Mouse (Mus musculus) lung, postnatal 0 days (tissue): ENCODE measurements at regions not wholly inside any gene's neighbourhood (a gene's known extent, or its start where the extent isn't known, plus 50 kb on each side); places are given as distances from the start of the nearest gene placed in this dataset.

Experiments
- ATAC-seq: fragments of 200-750 bp; cut with Nextera tagmentation; 2 replicates; pipeline ENCODE4 v1.8.0; 2017; ENCODE audit warnings: moderate library complexity
- DNase-seq: peaks from one replicate; pipeline ENCODE4 v3.0.0-alpha.2; 2016; ENCODE audit warnings: low spot score
- H3K27ac ChIP-seq: fragments of 300-500 bp; sonication (generic); 2 replicates; pipeline ENCODE4 v1.5.1; 2014; ENCODE audit warnings: antibody characterized with exemption, mild to moderate bottlenecking, low read length, mixed read lengths
- H3K27me3 ChIP-seq: fragments of 300-500 bp; sonication (generic); replicated peaks from 2 replicates; pipeline ENCODE4 v1.6.1; 2014; ENCODE audit warnings: low read length, mixed read lengths; ENCODE audit not compliant: insufficient read depth
- H3K36me3 ChIP-seq: fragments of 300-500 bp; sonication (generic); 2 replicates; pipeline ENCODE4 v1.6.1; 2014; ENCODE audit warnings: low read length, mixed read lengths; ENCODE audit not compliant: insufficient read depth
- H3K4me1 ChIP-seq: fragments of 300-500 bp; sonication (generic); 2 replicates; pipeline ENCODE4 v1.6.1; 2014; ENCODE audit warnings: antibody characterized with exemption, low read depth, low read length, mixed read lengths; ENCODE audit not compliant: insufficient read depth
- H3K4me2 ChIP-seq: fragments of 300-500 bp; sonication (generic); replicated peaks from 2 replicates; pipeline ENCODE4 v1.6.1; 2014; ENCODE audit warnings: low read depth, mild to moderate bottlenecking, low read length, moderate library complexity, mixed read lengths
- H3K4me3 ChIP-seq: fragments of 300-500 bp; sonication (generic); 2 replicates; pipeline ENCODE4 v1.5.1; 2014; ENCODE audit warnings: low read depth, low read length
- H3K9ac ChIP-seq: fragments of 300-500 bp; sonication (generic); replicated peaks from 2 replicates; pipeline ENCODE4 v1.6.1; 2014; ENCODE audit warnings: low read depth, mild to moderate bottlenecking
- H3K9me3 ChIP-seq: fragments of 300-500 bp; sonication (generic); 2 replicates; pipeline ENCODE4 v1.6.1; 2016; ENCODE audit warnings: low read length, mixed read lengths
- CTCF ChIP-seq: IDR thresholded peaks from 2 replicates; pipeline ENCODE4 v1.5.1; 2016; ENCODE audit warnings: antibody characterized with exemption, mild to moderate bottlenecking
- EP300 ChIP-seq: IDR thresholded peaks from 2 replicates; pipeline ENCODE4 v1.6.1; 2016; ENCODE audit warnings: antibody characterized with exemption, mild to moderate bottlenecking, control low read depth
- WGBS: fragments of 180-500 bp; shearing (Covaris S2); extraction: QIAGEN DNeasy Blood & Tissue Kit; methylation state at CpG from one replicate; pipeline ENCODE4 v1.1.7; 2014; 5-methylcytosine and 5-hydroxymethylcytosine counted together

GRCm38 (mm10) chr3:81279266-81279665 lies 243.1 kb downstream of the Pdgfc start:
- Histone ChIP-seq H3K9ac (no peak overlapping the region), H3K9me3 (no peaks in the 10 kb centered on the region), H3K27ac (no peak overlapping the region), H3K4me2 (no peak overlapping the region), H3K27me3 (no peaks in the 10 kb centered on the region), H3K36me3 (no peaks in the 10 kb centered on the region), H3K4me1 (no peaks in the 10 kb centered on the region), H3K4me3 (no peak overlapping the region)
- WGBS, result 45% methylated on average over 2 of the region's 2 CpGs
- DNase-seq (no peak), ATAC-seq (no peak)
- TF ChIP-seq EP300, result no peak
- TF ChIP-seq CTCF, result no peak

GRCm38 (mm10) chr3:81289762-81290161 lies 253.5 kb downstream of the Pdgfc start:
- ATAC-seq (no peak), DNase-seq (no peak)
- no peak overlapping the region for H3K4me3 ChIP-seq
- no peak for TF ChIP-seq EP300
- H3K4me1 ChIP-seq, result no peaks in the 10 kb centered on the region
- H3K4me2 ChIP-seq, result no peak overlapping the region
- H3K9ac ChIP-seq, result no peak overlapping the region
- no peaks in the 10 kb centered on the region for H3K27me3 ChIP-seq
- 84% methylated on average over 2 of the region's 2 CpGs for WGBS
- no peak overlapping the region for H3K27ac ChIP-seq
- H3K36me3 ChIP-seq, result no peaks in the 10 kb centered on the region
- no peaks in the 10 kb centered on the region for H3K9me3 ChIP-seq

- Histone ChIP-seq H3K4me1 (no peaks in the 10 kb centered on the region), H3K4me3 (no peak overlapping the region), H3K9ac (no peak overlapping the region), H3K27me3 (no peaks in the 10 kb centered on the region), H3K4me2 (no peak overlapping the region), H3K9me3 (no peaks in the 10 kb centered on the region), H3K27ac (no peak overlapping the region), H3K36me3 (no peaks in the 10 kb centered on the region)
- WGBS, result 15% methylated on average over 2 of the region's 2 CpGs
- TF ChIP-seq CTCF (no peak), EP300 (no peak)
- DNase-seq (no peak), ATAC-seq (no peak)
Measured at GRCm38 (mm10) chr3:81292404-81292803, 256.2 kb downstream of the Pdgfc start.

GRCm38 (mm10) chr3:81293186-81293819 lies 257.1 kb downstream of the Pdgfc start:
- DNase-seq (no peak), ATAC-seq (no peak)
- H3K27me3 ChIP-seq, result no peaks in the 10 kb centered on the region
- no peak overlapping the region for H3K4me3 ChIP-seq
- H3K27ac ChIP-seq, result no peak overlapping the region
- TF ChIP-seq CTCF (no peak), EP300 (no peak)
- no peaks in the 10 kb centered on the region for H3K36me3 ChIP-seq
- H3K4me2 ChIP-seq, result no peak overlapping the region
- H3K4me1 ChIP-seq, result no peaks in the 10 kb centered on the region
- WGBS, result 44% methylated on average over 3 of the region's 3 CpGs
- H3K9ac ChIP-seq, result no peak overlapping the region
- no peaks in the 10 kb centered on the region for H3K9me3 ChIP-seq

GRCm38 (mm10) chr3:81304017-81304791 lies 268.0 kb downstream of the Pdgfc start:
- 85% methylated on average over 5 of the region's 5 CpGs for WGBS
- no peak for ATAC-seq
- H3K9me3 ChIP-seq, result no peaks in the 10 kb centered on the region
- no peak overlapping the region for H3K9ac ChIP-seq
- H3K27me3 ChIP-seq, result no peaks in the 10 kb centered on the region
- TF ChIP-seq CTCF (no peak), EP300 (no peak)
- H3K27ac ChIP-seq, result no peak overlapping the region
- no peak overlapping the region for H3K4me3 ChIP-seq
- H3K36me3 ChIP-seq, result no peaks in the 10 kb centered on the region
- H3K4me1 ChIP-seq, result no peaks in the 10 kb centered on the region
- DNase-seq, result no peak
- no peak overlapping the region for H3K4me2 ChIP-seq

- no peak for TF ChIP-seq EP300
- no peak for TF ChIP-seq CTCF
- WGBS, result 73% methylated on average over 10 of the region's 10 CpGs
- no peak overlapping the region for H3K9ac ChIP-seq
- no peaks in the 10 kb centered on the region for H3K36me3 ChIP-seq
- H3K4me3 ChIP-seq, result no peak overlapping the region
- no peaks in the 10 kb centered on the region for H3K9me3 ChIP-seq
- H3K27me3 ChIP-seq, result no peaks in the 10 kb centered on the region
- no peak overlapping the region for H3K27ac ChIP-seq
- no peak overlapping the region for H3K4me2 ChIP-seq
- DNase-seq (no peak), ATAC-seq (no peak)
- H3K4me1 ChIP-seq, result no peaks in the 10 kb centered on the region
Measured at GRCm38 (mm10) chr3:81305412-81306165, 269.4 kb downstream of the Pdgfc start.
